Mouse (Mus musculus) spleen, adult 12 weeks (tissue): ENCODE data around the gene Trf.
"Not testable (repeated sequence)": the region's sequence is repeated elsewhere in the genome, so short reads cannot be mapped to it uniquely, and the experiment has no call there.

ENCODE experiments used
- DNase-seq: peaks from one replicate; pipeline ENCODE4 v3.0.0; 2022; ENCODE audit warnings: low spot score

The Trf gene

DNA sequence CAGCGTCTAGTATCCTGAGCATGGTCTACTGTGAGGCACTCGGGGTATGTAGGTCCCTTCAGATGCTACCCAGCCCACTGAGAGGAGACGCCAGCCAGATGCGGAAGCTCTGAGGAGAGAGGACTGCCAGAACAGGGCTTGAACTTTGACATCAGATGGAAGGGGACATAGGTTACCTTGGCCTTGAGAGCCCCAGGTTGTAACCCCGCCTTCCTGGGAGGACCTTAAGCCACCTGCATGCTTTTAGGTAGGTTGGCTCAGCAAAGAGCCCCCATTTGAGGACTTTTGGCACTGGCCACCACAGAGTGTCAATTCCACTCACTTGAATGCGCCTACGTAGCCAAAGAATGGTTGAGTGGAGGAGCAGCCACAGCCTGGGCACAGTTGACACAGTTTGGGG lies 5.5 kb downstream of the Trf start:
- no peak for DNase-seq

DNA sequence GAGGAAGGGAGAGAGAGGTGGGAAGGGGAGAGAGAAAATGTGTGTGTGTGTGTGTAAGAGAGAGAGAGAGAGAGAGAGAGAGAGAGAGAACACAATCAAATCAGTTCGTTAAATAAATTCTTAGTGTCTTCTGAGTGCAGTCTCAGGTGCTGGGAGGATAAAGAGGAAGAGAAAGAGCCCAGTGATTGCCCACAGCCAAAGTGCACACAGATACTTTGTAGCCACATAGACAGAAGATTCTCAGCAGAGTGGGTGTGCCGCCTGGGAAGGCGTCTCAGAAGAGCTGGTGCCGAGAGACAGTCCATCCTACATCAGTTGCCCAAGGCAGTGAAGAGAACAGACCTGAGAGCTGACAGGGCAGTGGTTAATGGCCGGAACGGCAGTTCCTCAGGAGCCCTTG lies 16.0 kb downstream of the Trf start:
- DNase-seq = no peak

DNA sequence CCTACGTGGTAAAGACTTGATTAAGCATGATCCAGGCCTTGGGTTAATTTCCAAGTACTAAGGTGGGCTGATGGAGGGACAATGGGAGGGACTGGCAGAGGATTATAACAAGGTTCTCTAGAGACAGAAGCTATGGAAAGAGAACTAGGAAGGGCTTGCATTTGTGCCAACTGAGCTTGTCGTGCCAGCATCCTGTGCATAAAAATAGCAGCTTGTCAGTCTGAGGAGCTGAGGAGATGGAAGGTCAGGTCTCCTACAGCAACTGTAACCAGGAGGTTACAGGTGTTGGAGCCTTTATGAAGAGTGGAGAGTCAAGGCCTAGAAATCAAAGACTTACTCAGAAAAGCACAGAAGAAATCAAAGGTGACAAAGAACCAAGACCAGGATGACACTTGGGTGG lies 16.6 kb downstream of the Trf start:
- DNase-seq = no peak

DNA sequence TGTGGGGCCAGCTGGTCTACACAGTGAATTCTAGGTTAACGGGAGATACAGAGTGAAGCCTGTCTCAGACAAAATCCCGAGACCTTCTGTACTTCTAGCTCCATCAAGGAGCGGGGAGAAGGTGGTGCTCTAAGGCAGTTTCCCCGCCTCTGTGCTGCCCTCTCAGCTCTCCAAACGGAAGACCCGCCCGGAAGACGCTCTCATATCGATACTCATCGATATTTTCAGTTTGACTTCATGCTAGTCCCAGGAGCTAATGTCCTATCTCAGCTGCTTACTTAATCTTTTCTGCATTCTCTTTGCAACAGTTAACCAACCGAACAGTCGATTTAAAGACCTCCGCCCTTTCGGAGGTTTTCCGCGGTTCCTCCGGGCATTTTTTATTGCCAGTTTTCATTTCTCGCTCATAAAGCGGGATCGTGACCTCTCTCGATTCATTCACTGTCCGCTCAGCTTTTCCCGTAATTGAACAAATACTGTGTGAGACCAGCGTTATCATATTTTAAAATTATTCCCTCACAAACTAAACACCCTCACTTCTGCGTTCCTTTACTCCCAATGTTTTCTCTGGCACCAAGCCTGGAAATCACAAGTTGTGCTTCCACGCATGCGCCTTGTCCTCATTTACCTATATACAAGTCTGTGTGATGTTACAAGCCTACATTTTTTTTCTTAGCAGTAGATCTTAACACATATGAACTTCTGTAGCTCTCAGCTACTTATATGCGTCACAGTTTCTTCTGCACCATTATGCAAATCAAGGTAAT lies 17.4 kb downstream of the Trf start:
- DNase-seq = no peak

DNA sequence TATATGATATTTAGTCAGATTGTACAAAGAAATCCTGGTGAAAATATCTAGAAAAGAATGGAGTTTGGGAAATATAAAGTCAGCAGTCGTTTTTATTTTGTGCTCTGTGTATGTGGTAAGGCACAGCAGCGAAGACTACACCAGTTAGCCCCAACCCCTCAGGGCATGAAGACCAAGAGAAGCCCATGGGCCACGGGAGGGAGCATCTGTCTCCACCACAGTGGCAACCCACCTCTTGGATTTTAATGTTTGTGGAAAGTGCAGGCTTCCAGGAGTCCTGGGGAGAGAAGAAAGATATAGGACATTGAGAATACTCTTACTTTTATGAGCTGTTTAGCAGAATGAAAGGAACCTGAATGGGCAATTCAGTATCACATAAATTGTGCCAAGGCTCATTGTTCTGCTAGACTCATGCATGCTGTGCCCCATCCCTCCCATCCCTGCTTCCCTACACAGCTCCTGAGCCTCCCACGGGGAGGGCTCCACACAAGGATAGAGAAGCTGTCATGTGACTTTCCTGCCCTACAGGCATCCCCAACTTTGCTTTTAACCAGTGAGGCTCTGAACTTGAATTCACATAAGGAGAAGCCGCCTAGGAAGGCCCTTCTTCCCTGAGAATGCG lies 21.3 kb downstream of the Trf start:
- no peak for DNase-seq

DNA sequence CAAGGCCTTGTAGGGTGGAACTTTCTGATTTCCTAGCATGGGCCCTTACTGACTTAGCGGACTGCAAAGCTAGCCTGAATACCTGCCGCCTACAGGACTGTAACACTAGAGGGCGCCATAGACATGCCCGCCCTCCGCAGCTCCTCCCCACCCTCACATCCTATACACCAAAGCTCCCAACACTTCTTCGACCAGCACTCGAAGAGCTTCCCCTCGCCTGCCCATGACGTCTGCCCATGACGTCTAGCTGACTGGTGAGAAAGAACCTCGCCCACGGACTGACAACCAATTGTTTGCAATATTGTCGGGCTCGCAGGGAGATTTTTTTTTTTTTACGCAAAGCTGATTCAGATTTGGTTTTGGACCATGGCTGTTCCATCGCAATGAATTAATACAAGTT lies 22.4 kb downstream of the Trf start:
- DNase-seq = peak; percentile 35

DNA sequence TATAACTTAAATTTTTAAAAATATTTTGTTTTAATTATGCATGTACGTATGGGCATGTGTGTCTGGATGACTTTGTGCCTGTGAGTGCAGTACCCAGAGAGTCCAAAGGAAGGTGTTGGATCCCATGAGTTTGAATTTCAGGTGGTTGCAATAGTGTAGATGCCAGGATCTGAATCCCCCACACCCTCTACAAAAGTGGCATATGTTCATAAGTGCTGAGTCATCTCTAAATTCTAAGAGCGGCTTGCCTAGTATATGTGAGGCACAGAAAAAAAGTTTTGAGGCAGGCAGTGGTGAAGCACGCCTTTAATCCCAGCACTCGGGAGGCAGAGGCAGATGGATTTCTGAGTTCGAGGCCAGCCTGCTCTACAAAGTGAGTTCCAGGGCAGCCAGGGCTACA lies 24.5 kb downstream of the Trf start:
- DNase-seq = no peak

DNA sequence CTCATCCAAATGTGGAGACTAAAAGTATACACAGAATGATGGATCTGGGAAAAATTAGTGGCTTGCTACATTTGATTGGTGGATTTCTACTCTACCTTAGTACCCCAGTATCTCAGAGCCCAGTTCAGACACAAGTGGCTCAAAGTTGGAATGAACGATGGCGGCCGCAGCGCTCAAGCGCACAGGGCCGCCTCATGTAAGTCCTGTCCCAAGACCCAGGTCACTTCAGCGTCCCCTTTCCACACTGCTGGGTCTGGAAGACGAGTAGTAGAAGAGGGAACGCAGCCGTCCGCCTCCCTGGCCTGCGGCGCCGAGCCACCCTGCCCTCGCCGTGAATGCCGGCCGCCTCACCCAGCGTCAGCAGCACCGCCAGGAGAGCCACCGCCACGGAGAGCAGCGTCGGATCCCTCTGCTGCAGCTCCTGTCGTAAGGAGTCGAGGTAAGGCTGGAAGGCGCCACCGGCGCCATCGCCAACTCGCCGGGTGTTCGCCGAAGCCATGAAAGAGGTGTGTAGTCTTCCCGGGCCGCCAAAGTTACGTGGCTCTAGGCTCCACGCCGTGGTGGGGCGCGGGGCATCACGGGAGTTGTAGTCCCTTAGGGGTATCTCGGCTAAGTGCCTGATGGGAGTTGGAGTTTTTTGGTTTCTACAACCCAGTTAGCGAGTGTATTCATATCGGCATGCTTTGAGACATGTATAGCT lies 28.5 kb downstream of the Trf start, which contains the start of gene Srprb:
TSS of gene Srprb (minus strand) at position 577 of the 700 bp plus-strand sequence.
- peak; percentile 88 for DNase-seq

DNA sequence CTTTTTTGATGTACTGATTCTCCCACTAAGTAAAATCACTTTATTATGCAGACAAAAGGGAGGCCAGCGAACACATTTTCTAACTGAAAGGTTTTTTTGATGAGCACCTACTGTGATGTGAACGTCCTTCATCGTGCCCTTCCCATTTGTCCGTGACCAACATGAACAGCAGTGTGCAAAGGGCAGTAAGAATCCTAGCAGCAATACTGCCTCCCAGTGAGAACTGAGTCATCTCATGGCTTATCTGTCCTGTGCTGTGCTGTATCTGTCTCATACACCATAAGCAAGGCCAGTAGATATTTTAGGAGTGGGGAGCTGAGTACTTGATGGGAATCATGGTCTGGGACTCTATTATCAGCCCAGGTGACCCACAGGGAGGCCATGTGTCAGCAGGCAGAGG lies 41.8 kb downstream of the Trf start:
- no peak for DNase-seq

DNA sequence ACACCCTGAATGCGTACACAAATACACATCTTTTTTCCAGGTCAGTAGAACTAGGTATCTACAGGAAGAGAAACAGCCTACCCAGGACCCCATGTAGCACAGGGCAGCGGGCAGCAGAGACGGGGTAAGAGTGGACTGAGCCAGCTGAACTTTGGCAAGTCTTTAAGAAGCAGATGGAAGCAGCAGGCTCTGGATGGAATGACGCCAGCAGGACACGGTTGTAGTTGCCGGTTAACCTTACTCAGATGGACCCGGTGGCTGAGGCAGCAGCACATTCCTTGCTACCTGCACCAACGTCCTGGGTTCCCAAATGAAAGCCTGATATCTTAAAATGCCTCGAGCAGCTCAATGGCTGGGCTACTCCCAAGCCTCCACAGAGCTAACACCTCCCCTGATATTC lies 43.5 kb downstream of the Trf start:
- DNase-seq = no peak

DNA sequence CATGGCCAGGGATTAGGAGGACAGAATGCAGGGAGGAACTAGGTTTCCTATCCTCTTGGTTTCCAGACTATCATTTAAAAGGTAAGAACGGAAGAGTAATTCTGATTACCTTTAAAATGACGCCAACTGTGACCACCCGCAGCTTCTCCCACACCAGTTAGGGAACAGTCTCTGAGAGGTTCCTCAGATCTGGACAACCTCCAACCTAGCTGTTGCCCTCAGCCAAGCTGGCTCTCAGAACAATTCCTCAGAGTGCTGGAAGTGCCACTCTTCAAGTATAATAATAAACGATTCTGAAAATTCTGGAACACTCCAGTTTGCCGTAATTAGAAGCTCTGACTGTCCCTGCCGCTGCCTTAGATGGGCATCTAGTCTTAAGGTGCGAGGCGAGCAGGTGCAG lies 44.3 kb downstream of the Trf start:
- DNase-seq = no peak

DNA sequence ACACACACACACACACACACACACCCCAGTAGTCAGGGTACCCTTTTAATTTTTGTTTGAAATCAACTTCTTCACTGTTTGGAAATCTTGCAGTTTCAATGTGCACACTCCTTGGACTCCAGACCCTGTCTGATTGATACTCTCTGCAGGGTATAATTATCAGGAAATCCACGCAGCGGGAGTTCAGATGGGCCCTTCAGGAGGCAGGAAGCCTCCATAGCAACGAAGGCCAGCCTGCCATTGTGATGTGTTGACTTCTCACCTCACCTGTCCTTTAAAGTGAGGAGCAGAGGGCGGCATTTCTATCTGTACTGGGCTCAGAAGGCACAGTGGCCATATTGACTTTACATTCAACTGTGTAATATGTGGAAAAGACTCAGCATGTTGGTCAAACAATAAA lies 45.4 kb downstream of the Trf start:
- DNase-seq = no peak

DNA sequence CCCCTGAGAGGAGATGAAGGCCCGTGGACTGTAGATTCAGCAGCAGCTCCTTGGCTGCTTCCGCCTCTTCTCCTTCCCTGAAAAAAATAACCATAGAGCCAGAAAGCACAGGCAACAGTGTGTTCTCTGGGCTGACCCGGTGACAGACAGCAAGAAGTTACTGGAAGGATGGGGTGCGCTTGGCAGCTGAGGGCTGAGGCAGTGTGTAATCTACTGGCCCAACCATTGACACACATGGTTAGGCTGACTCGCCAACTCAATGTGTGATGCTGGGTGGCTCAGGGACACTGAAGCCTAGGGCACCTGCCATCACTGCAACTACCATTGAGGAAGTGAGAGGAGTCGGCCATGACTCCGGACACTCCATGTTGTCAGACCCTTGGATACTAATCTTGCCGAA lies 48.4 kb downstream of the Trf start:
- DNase-seq = no peak

DNA sequence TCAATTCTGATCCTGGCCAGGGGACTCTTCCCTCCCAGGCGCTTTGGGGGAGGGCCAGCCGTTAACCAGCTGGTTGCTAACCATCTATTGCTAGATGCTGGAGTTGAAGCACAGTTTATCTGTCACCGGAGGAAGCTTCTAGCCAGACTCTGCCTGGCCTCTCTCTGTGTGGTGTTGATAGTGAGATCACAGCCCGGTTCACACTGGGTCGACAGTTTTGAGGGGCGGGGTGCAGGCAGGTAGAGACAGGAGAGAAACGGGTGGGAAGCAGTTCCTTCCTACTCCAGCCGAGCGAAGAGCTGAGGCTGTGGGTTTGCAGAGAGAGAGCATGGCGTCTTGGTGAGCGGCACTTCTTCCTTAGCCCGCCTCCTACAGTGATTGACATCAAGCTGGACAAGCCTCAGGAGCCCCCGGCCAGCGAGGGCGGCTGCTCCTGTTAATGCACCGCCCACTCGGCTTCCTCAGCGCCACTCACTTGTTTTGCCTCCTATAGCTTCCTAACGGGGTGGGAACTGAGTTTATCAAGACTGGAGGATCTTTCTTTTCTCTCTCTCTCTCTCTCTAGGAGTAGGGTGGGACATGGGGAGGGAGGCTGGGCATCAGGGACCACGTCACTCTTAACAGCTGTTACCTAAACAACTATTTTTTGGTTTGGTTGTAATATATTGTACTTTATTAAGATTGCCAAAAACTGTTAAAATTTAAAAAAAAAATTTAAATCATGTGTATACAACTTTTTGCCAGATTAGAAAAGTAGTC lies 49.3 kb downstream of the Trf start:
- DNase-seq = peak; percentile 22

DNA sequence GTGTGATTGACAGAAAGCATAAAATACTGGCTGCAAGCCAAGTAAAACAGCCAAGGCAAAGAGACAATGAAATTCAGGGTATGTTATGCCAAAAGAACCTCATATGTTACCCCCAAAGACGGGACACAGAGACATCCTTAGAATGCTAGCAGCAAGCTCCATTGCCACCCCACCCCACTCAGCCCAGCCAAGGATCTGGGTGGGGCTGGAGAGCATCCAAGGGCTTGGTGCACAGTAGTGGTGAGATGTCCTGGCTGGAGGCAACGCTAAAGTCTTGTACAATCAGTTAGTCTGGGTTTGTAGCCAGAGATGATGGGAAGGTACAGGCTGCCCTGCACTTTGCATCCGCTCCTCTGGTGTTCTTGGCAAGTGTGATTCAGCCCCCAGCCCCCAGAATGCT lies 49.9 kb downstream of the Trf start:
- peak; percentile 8 for DNase-seq

DNA sequence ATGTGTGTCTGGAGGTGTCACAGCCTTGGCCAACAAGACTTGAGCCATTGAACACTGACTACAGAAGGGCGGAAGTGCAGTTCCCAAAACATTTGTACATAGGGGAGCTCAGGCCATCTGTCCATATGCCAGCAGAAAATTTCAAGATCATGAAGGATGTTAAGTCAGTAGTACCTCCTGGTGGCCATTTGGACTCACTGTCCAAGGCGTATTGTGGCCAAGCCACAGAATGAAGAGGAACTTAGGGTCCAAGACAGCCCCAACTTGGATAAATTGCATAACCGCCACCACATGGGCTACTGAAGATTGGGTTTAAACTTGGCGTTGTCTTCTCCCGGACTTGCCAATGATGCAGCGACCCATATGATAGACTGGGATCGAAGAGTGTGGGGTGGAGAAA lies 54.6 kb downstream of the Trf start:
- DNase-seq = no peak

DNA sequence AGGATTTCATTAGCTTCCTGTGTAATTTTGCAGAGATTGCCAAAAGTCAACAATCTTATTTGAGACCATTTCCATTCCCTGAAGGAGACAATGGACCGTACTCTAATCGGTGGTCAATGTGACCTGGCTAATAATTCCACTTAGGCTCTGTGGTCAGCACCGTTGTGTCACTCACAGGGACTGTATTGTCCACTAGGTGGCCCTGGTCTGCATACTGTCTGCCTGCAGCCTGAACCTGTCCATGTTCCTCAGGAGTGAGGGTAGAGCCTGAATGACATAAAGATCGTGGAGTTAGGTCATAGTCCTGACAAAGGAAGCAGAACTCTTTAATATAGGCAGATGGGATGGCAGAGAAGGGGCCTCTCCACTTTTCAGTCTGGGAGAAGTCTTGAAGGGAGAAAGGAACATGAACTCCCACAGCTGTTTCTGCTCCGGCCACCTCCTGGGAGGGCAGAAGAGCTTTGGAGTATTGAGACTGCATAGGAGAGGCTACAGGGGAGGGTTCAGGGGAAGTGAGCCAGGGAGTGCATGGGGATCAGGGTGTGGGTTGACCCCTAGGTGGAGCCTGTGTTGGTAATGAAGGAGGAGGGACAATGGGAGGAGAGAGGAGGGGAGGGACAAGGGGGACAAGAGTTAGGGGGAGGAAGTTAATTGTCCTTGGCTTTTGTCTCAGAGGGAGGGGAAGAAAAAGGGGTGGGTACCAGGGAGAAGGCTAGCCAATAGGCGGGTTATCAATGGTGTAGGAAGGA lies 55.3 kb downstream of the Trf start:
- no peak for DNase-seq

DNA sequence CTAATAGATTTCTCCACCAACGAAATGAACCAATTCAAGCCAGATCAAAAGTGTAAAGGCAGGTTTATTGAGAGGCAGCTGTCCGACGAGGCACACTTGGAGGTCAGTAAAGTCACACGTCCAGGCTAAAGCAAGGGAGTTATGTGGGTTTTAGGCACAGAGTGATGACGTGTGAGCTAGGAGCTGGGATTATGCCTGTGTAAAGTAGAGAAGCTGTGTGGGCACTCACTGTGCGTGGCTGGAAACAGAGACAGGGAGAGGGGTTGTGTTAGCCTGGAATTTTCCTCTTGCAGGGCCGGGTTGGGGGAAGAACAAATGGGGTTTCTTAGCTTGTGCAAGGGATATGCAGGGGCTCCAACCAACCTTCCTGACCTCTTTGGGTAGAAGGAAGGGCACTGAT lies 61.5 kb downstream of the Trf start:
- DNase-seq = no peak

DNA sequence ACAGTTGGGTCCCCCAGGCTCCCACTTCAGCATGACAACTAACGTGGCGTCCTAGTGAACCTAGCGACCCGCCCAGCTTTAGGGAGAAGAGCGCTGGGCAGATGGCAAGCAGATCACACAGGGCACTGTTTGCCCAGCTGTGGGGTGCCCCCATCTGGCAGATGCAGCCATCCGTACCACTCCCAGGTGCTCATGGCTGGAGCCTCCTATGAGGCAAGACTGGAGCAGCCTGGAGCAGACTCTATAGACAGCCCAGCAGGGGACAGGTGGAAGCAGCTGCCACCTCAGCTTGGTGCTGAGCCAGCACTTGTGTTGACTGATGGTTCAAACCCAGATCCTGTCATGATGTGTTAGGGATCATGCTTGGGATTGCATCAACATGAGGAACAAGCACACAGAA lies 62.2 kb downstream of the Trf start:
- DNase-seq = no peak

DNA sequence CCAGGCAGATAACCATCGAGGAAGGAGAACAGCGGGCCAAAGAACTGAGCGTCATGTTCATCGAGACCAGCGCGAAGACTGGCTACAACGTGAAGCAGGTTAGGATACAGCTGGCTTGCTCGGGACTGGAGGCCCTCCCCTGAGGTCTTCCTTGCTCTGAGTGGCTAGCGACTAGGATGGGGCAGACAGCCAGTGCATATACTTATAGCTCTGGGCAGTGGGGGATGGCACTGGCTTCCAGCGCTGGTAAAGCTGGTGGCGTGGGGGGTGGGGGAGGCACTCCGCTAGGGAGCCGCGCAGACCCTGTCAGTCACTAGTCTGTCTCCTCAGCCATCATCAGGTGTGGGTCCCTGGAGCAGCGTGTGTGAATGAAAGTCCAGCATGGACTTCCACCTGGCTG lies 66.4 kb downstream of the Trf start:
- DNase-seq = no peak

DNA sequence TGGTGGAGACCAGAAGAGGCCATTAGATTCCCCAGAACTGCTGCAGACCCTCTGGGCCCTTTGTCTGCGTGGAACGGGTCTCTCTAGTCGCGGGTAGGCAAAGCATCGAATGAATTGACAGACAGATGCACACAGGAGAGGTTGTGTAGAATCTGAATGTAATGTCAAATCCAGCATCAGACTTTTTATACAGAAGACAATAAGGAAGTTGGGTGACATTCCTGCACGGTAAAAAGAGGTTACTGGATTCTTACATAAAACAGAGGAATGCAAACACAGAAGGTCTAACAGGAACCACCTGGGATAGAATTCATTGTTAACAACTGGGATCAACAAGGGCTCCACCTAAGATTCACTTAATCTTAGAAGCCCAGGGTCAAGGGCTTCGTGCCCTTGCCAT lies 75.1 kb downstream of the Trf start:
- DNase-seq = not testable (repeated sequence)

DNA sequence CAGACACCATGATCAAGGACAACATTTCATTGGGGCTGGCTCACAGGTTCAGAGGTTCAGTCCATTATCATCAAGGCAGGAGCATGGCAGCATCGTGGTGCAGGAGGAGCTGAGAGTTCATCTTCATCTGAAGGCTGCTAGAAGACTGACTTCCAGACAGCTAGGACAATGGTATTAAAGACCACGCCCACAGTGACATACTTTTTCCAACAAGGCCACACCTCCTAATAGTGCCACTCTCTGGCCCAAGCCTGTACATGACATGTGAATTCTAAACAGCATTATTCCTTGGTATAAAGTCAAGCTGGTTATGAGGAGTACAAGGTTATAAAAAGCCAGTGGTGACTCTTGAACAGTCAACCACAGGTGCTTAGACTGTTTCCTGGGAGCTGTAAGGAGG lies 75.7 kb downstream of the Trf start:
- no peak for DNase-seq
